Mouse (Mus musculus) heart, postnatal 0 days (tissue): Measurements from ENCODE around the gene Atp6v0e.

Experiments
- CTCF ChIP-seq: IDR thresholded peaks from 2 replicates; pipeline ENCODE4 v1.5.1; 2016; ENCODE audit warnings: antibody characterized with exemption, control low read depth, low read depth
- EP300 ChIP-seq: IDR thresholded peaks from 2 replicates; pipeline ENCODE4 v1.6.1; 2016; ENCODE audit warnings: antibody characterized with exemption, low read depth

- no peak for TF ChIP-seq CTCF
- TF ChIP-seq EP300, result no peak
These were observed 64.2 kb downstream of the Atp6v0e start for GRCm38 (mm10) chr17:26727110-26727755.
